Comparison of ENCODE assay signal across 8 mouse cellular contexts in the genomic region with DNA sequence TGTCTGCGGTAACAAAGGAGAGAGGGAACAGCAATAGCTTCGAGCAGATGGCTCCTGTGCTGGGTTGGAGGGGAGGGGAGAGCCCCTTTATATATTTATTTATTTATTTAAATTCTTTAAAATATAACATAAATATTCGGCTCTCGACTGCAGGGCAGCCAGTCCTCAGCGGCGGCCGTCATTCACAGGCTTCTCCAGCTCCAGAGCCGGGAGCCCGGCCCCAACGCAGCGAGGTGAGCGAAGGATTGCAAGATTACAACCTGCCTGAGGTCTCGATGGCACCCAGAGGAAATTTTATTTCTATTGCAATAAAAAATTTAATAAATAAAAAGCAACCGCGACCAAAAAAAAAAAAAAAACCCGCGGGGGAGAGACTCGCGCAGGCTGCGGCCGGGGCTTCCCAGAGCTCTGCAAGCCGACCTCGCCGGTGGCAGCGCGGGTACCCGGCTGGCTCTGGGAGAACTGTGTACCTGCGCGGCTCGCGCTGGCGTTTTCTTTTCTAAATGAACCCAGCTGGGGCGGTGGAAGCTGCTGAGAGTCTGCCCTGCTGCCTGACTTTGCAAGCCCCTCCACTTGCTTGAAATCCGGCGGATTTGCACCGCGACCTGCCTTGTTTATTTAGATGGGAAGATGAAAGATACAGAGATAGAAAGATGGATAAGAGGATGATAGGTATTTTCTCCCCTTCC. TPM values are rescaled to one million over a fixed set of nuclear protein-coding genes. Genes with fewer than 3 reads are reported as not detected.
DNase-seq lines count a peak whose midpoint lies in the region; ATAC-seq and TF ChIP-seq lines count a peak whose summit lies in the region.

No protein-coding gene starts in this region.

- WGBS in heart, embryonic 15.5 days = 6% methylated on average over 37 of the region's 37 CpGs
- WGBS in hindbrain, embryonic 16.5 days = 3% methylated on average over 37 of the region's 37 CpGs
- 4% methylated on average over 36 of the region's 37 CpGs for WGBS in neural tube, embryonic 14.5 days

- peak overlapping the region; percentile 99 for H3K4me2 ChIP-seq in heart, embryonic 15.5 days
- peak overlapping the region; percentile 98 for H3K4me2 ChIP-seq in hindbrain, embryonic 16.5 days (ENCODE audit: low read length)
- peak overlapping the region; percentile 81 for H3K4me2 ChIP-seq in neural tube, embryonic 14.5 days (ENCODE audit: low read depth, low read length)

- DNase-seq in heart, adult 8-10 months (ENCODE audit: low spot score) = no peak
- DNase-seq in brain, embryonic 14.5 days (ENCODE audit: low read depth) = peak; percentile 74
- no peak for DNase-seq in gastrocnemius, postnatal 25 days
- DNase-seq in layer of hippocampus, adult 18-20 months (ENCODE audit: low spot score in 2 of 2) = no peak
- no peak for DNase-seq in frontal cortex, postnatal 14 days (ENCODE audit: low spot score in 2 of 2)

- H3K9ac ChIP-seq in heart, embryonic 15.5 days = 0 out of 2 replicates have a peak overlapping the region, but pooled peaks have one; percentile 7
- H3K9ac ChIP-seq in hindbrain, embryonic 16.5 days (ENCODE audit: low read depth, low read length) = peak overlapping the region; percentile 90
- H3K9ac ChIP-seq in neural tube, embryonic 14.5 days (replicated peaks; ENCODE audit: low read depth, low read length) = peak overlapping the region; percentile 94

- peaks cover 34% of the 10 kb centered on the region for H3K4me1 ChIP-seq in heart, embryonic 15.5 days (replicated peaks)
- H3K4me1 ChIP-seq in hindbrain, embryonic 16.5 days (ENCODE audit: control insufficient read depth, insufficient read depth, low read depth, low read length) = peaks cover 22% of the 10 kb centered on the region
- peaks cover 27% of the 10 kb centered on the region for H3K4me1 ChIP-seq in neural tube, embryonic 14.5 days (ENCODE audit: control insufficient read depth, insufficient read depth, low read length)

- H3K4me3 ChIP-seq in heart, embryonic 15.5 days = peak overlapping the region; percentile 83
- peak overlapping the region; percentile 83 for H3K4me3 ChIP-seq in hindbrain, embryonic 16.5 days (ENCODE audit: low read length)
- peak overlapping the region; percentile 81 for H3K4me3 ChIP-seq in neural tube, embryonic 14.5 days (ENCODE audit: low read depth, low read length)

- no peak for ATAC-seq in heart, embryonic 15.5 days (replicated peaks; ENCODE audit: insufficient number of reproducible peaks, insufficient read depth, low FRiP score, low read depth)
- no peak for ATAC-seq in hindbrain, embryonic 16.5 days
- ATAC-seq in neural tube, embryonic 14.5 days (ENCODE audit: low read depth) = no peak

- H3K27ac ChIP-seq in heart, embryonic 15.5 days = no peak overlapping the region
- peak overlapping the region; percentile 75 for H3K27ac ChIP-seq in hindbrain, embryonic 16.5 days (ENCODE audit: low read depth, low read length)
- peak overlapping the region; percentile 96 for H3K27ac ChIP-seq in neural tube, embryonic 14.5 days (ENCODE audit: low read depth, low read length)

- TF ChIP-seq CTCF in brain, embryonic 14.5 days (IDR thresholded peaks at IDR 0.05; ENCODE audit: borderline replicate concordance, extremely low read depth, insufficient read depth, insufficient read length) = no peak

- H3K9me3 ChIP-seq in heart, embryonic 15.5 days (replicated peaks) = no peaks in the 10 kb centered on the region
- H3K9me3 ChIP-seq in hindbrain, embryonic 16.5 days (ENCODE audit: control insufficient read depth, low read length) = no peaks in the 10 kb centered on the region
- no peaks in the 10 kb centered on the region for H3K9me3 ChIP-seq in neural tube, embryonic 14.5 days (ENCODE audit: control insufficient read depth, low read length)

- no peaks in the 10 kb centered on the region for H3K36me3 ChIP-seq in heart, embryonic 15.5 days
- no peaks in the 10 kb centered on the region for H3K36me3 ChIP-seq in hindbrain, embryonic 16.5 days (ENCODE audit: control insufficient read depth, insufficient read depth, low read length)
- H3K36me3 ChIP-seq in neural tube, embryonic 14.5 days (ENCODE audit: control insufficient read depth, insufficient read depth, low read length) = no peaks in the 10 kb centered on the region

- TF ChIP-seq POLR2A in brain, embryonic 14.5 days (IDR thresholded peaks at IDR 0.05; ENCODE audit: borderline replicate concordance, extremely low read depth, insufficient read depth, insufficient read length, poor library complexity, severe bottlenecking) = no peak

- H3K27me3 ChIP-seq in heart, embryonic 15.5 days = peaks cover 60% of the 10 kb centered on the region
- 0 out of 2 replicates have a peak, but pooled peaks cover 4% of the 10 kb centered on the region for H3K27me3 ChIP-seq in hindbrain, embryonic 16.5 days (replicated peaks; ENCODE audit: control insufficient read depth, insufficient read depth, low read length)
- H3K27me3 ChIP-seq in neural tube, embryonic 14.5 days (ENCODE audit: control insufficient read depth, insufficient read depth, low read length) = no peaks in the 10 kb centered on the region

RNA-seq across cellular contexts. Expression of a gene that starts 1.6 kb away (rescaled TPM):
- polyA plus RNA-seq in heart, embryonic 15.5 days (2015; fragmentation: Nextera tagmentation; extraction: Ambion mirVana) = 4.6 and 9.3 TPM in 2 replicates
- 1 to 10 TPM in 2 of 4 experiments, under 1 TPM in 2; 0.75 to 1.8 (median 0.99) TPM for total RNA-seq in heart, adult 8-10 months (2022)
- 67.1 and 73.3 TPM in 2 replicates for polyA plus RNA-seq in brain, embryonic 14.5 days (2012; rRNA removed)
- 12.0 and 16.7 TPM in 2 replicates for polyA plus RNA-seq in hindbrain, embryonic 16.5 days (2015; fragmentation: Nextera tagmentation; extraction: Ambion mirVana)
- 38.0 and 38.2 TPM in 2 replicates for polyA plus RNA-seq in neural tube, embryonic 14.5 days (2014; fragmentation: Nextera tagmentation; extraction: Ambion mirVana)
- total RNA-seq in gastrocnemius, postnatal 25 days (2021) = under 1 TPM in 1 of 2 experiments, not detected in 1; 0.27 TPM
- 100 to 1,000 TPM; 143 to 144 TPM for total RNA-seq in layer of hippocampus, adult 18-20 months (2021)

Comparison
In these comparisons a context has a peak if more than half of its experiments do, and no peak if none do; other contexts are left out.
1. H3K9ac ChIP-seq: peak in every context shown above with its lines; median percentile 94 in neural tube, embryonic 14.5 days; 90 in hindbrain, embryonic 16.5 days; 7 in heart, embryonic 15.5 days.